Mouse (Mus musculus) left cerebral cortex, postnatal 25 days (tissue): ENCODE data around the gene Rps26. TPM values are rescaled to one million over a fixed set of nuclear protein-coding genes. Genes with fewer than 3 reads are reported as not detected.
A peak's percentile ranks its signal among the peaks of the same experiment; 100 is the strongest.
"Not testable (repeated sequence)": the region's sequence is repeated elsewhere in the genome, so short reads cannot be mapped to it uniquely, and the experiment has no call there.

Source experiments
- DNase-seq, 2 experiments: peaks; one replicate each; pipeline ENCODE4 v3.0.0; 2022; ENCODE audit warnings: low spot score in 2 of 2, mixed read lengths in 1 of 2
- intact Hi-C: fragments of 180-260 bp; cut with DNase I; formaldehyde crosslinking; loops from one replicate; pipeline ENCODE4 v1.15.1; 2025
- total RNA-seq, 2 experiments: library from RNA; stranded (reverse); gene quantifications; 2 replicates each; pipeline ENCODE4 v1.2.3; 2021

Rps26 gene
- total RNA-seq, 2 experiments from 2014 or later, result 235 to 247 TPM

DNA sequence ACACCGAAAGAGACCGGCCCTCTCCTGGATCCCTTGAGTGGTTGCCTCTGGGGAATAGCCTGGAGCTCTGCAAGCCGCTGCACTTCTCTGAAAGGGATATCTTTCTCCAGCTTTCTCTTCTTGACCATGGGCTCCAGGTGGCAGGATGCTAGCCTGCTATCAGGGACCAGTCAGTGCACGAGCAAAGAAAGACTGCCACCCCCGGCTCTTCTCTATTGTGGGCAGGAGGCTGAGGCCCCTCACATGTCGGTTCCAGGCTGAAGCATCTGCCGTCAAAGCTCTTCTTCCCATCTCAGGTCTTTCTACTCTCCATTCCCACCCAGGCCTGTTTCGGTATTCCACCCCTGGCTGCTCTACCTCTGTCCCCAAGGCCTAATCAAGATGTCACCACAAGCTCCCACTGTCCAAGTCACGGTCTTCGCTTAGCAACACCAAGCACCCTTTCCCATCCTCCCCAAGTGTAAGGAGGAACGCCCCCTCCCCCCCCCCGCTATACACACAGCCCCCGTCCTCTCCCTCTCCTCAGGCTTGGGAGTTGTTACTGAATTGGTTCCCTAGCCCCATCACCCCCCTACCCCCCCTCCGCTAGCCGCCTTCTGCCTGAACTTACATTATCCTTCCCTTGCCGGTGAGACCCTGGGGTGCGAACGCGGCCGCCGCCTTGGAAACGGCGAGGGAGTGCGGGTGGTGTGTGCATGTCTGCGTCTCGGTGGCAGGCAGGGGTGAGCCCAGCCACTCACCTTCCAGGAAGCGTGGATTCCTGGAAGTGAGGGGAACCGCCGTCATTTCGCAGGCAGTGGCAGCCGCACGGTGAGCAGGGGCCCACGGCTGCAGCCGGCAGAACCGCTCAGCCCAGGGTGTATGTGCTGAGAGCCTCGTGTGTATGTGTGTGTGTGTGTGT lies 18.8 kb upstream of the Rps26 start, which contains the start of gene Ikzf4:
TSS of gene Ikzf4 (minus strand) at position 881 of the 901 bp plus-strand sequence.
- peak; percentile 50 to 57 for DNase-seq
- intact Hi-C loops, result loop anchor here (1.0 kb wide), 1 partner anchor 29 kb away; the partner anchor contains the start of gene Suox

DNA sequence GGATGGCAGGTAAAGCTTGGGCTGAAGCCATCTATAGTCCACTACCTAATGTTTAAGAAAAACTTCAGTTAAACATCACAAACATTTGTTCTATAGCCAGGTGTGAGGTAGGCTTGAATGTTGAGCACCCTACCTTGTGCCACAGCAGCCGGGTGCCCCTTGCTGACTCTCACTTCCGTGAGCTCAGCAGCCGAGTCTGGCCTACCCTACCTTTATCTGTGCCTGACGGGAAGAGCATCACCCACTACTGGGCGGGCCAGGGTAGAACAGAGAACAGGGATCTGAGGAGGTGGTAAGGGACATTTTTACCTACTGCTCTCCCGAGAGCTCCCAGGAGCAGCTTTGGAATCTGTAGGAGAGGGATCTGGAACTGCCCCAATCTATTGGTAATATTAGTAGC lies 16.2 kb upstream of the Rps26 start:
- intact Hi-C loops, result no loop called here
- DNase-seq, result no peak

- DNase-seq, result no peak
- intact Hi-C loops, result no loop called here
Measured at GRCm38 (mm10) chr10:128641871-128642270, 15.3 kb upstream of the Rps26 start.

- no peak for DNase-seq
- intact Hi-C loops, result no loop called here
Measured at GRCm38 (mm10) chr10:128640891-128641290, 14.3 kb upstream of the Rps26 start.

GRCm38 (mm10) chr10:128639999-128640398 lies 13.5 kb upstream of the Rps26 start:
- no peak for DNase-seq
- intact Hi-C loops, result no loop called here

DNA sequence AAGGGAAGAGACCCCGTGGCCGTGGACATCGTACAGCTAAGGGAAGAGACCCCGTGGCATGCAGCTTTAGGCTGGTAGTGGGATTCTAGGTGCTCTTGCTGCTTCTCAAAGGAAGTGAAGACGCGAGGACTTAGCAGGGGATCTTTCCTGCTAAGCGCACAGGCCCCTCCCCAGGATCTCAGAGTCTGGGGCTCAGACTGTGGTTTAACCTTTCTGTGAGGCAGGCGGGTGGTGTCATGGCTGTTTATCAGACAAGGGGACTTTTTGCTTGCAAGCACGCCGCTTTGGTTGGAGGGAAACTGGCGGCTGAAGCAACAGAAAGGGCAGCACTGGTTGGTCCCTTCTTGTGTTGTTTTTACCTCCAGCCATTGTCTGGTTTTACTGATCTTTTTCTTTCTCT lies 10.5 kb upstream of the Rps26 start:
- intact Hi-C loops, result no loop called here
- DNase-seq, result no peak

DNA sequence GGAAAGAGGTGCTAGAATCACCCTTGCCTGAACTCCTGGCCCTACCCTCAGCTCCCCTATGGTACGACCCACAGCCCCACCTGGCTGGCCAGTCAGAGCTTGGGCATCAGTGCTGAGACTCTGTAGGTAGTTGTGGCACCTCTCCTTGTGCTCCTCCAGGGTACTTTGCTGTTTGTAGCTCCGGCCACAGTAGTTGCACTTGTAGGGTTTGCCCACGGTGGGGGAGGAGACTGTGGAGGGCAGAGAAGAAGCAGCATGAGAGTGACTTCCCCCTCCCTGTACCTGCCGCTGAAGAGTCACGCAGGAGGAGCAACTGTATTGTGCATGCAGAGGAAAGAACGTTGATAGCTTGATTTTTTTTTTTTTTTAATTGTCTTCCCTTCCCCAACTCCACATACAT lies 10.0 kb upstream of the Rps26 start:
- intact Hi-C loops, result no loop called here
- DNase-seq, result no peak

- intact Hi-C loops, result no loop called here
- no peak for DNase-seq
Measured at GRCm38 (mm10) chr10:128635697-128636096, 9.2 kb upstream of the Rps26 start.

DNA sequence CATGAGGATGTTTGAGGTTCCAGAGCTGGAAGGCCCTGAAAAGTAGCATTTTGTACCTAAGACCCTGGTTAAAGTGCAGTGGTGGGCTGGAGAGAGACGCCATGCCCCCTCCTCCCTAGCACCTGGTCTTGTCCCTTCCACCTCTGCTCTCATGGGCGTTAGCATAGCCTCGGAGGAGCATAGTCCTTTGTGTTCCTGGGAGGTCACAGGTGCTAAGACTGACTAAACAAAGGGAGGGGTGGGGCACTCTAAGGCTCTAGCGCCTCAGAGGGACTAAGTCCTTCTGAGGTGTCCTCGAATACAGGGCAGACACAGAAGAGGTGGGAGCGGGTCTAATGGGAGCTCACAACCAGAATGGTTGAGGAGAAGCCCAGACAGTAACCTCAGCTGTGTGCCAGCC lies 5.0 kb upstream of the Rps26 start:
- DNase-seq, result no peak

DNA sequence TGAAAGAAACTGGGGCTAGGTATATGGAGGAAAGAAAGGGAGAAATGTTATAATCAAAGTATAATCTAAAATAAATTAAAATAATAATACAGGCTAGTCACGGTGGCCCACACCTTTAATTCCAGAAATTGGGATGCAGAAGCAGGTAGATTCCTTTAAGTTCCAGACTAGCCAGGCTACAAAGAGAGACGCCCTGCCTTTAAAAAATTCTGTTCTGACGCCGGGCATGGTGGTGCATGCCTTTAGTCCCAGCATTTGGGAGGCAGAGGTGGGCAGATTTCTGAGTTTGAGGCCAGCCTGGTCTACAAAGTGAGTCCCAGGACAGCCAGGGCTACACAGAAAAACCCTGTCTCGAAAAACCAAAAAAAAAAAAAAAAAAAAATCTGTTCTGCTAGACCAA lies 3.8 kb upstream of the Rps26 start:
- intact Hi-C loops, DNase-seq: not testable (repeated sequence)

More for the DNA sequence above, 5.0 kb upstream of the Rps26 start:
- intact Hi-C loops, result no loop called here

- intact Hi-C loops, result no loop called here
- no peak for DNase-seq
Measured at GRCm38 (mm10) chr10:128629746-128630145, 3.2 kb upstream of the Rps26 start.

- no peak for DNase-seq
- intact Hi-C loops, result no loop called here
Measured at GRCm38 (mm10) chr10:128627398-128628317, 1.1 kb upstream of the Rps26 start.

DNA sequence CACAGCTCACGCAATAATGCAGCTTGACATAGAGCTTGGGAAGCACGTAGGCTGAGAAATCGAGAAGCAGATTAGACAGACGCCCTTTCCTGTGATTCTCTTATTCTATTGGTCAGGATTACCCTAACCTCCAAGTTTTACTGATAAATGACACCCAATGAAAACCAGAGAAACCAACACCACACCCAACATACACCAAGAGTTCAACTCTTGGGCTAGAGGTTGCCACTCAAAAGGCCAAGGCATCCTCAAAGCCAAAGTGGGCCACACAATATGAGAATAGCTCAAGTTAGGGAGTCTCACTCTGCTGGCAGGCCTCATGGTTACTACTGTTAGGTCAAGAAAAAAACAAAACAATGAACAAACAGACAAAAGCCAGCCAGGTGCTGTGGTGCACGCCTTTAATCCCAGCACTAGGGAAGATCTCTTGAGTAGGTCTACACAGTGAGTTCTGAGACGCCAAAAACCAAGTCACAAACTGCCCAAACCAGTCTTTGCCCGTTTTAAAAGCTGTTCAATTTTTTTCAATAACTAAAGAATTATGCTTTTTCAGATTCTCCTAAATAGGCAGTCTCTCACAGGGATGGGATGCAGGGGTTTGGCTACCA lies 1.2 kb downstream of the Rps26 start:
- no peak for DNase-seq
- intact Hi-C loops, result no loop called here

DNA sequence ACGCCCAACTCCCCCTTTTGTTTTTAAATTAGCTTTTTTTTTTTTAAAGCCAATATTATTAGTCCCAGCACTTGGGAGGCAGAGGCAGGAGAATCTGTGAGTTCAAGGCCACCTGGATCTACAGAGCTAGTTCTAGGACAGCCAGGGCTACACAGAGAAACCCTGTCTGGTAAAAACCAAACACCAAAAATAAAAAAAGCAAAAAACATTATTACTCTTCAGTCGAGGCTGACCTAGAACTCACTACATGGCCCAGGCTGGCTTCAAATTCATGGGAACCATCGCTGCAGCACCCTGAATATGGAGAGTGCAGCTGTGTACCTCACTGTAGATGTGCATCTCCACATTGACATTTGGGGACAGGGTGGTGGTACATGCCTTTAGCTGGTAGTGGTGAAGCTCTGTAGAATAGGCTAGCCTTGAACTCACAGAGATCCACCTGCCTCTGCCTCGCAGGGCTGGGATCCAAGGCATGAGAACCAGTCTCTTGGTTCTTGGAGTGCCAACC lies 3.4 kb downstream of the Rps26 start:
- DNase-seq, intact Hi-C loops: not testable (repeated sequence)

GRCm38 (mm10) chr10:128622702-128623101 lies 3.8 kb downstream of the Rps26 start:
- DNase-seq, result no peak
- intact Hi-C loops, result no loop called here

DNA sequence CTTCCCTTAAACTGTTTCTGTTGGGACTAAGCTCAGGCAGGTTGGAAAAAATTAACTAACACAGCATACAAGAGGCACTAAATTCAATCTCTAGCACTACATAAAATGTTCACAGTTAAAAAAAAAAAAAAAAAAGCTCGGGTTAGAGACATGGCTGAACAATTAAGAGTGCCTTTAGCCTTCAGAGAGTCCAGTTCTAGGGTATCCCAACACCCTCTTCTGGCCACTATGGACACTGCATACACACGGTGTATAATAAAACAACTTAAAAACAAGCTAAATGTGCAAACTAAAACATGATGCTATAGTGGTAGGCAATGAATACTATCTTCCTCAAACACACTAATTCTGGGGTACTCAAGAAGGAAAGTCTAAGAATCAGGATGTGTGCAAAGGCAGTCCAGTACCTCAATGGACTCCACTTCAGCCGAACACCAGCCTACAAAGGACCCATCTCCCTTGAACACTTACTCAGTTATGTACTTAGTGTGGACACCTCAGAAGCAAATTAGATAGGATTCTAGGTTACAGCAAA lies 4.5 kb downstream of the Rps26 start:
- DNase-seq, result no peak
- intact Hi-C loops, result no loop called here

DNA sequence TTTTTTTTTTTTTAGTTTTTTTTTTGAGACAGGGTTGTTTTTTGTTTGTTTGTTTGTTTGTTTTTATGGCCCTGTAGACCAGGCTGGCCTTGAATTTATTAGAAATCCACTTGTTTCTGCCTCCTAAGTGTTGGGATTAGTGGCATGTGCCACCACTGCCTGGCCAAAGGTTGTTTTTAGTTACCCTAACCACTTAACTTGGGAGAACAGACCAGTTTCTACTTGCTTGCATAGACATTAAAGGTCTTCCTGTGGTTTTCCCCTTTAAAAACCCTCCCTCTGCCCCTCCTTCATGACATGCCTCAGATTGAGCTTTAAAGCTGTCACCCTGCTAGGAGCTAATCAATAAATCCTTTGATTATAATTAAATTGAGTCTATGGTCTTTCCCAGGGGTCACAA lies 6.3 kb downstream of the Rps26 start:
- intact Hi-C loops, result no loop called here

DNA sequence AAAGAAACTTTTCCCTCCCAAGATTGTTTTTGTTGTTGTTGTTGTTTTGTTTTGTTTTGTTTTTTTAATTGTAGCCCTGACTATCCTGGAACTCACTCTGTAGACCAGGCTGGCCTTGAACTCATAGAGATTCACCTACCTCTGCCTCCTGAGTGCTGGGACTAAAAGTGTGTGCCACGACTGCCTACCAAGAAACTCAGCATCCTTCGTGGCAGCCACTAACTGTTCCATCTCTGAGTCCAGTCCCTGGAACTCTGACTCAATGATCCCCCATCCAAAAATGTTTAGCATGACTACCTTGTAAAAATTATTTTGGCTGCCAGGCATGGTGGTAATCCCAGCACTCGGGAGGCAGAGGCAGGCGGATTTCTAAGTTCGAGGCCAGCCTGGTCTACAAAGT lies 7.4 kb downstream of the Rps26 start:
- DNase-seq, intact Hi-C loops: not testable (repeated sequence)

More for the DNA sequence above, 6.3 kb downstream of the Rps26 start:
- DNase-seq, result no peak

GRCm38 (mm10) chr10:128618570-128618969 lies 8.0 kb downstream of the Rps26 start:
- intact Hi-C loops, result no loop called here
- no peak for DNase-seq
